Mouse (Mus musculus) Patski (cell line): ENCODE measurements around the gene Parp8. TPM values are rescaled to one million over a fixed set of nuclear protein-coding genes. Genes with fewer than 3 reads are reported as not detected.

Source experiments
- ATAC-seq: fragments of 100-300 bp; one replicate; pipeline ENCODE4 v1.8.0; 2021
- CTCF ChIA-PET: fragments of 350-600 bp; sonication (Branson Sonifier 250); formaldehyde crosslinking; loops from one replicate; lab custom pipeline; 2022; ENCODE audit warnings: inconsistent platforms; lab: Charles Lee
- POLR2A ChIA-PET: fragments of 350-600 bp; sonication (Branson Sonifier 250); formaldehyde crosslinking; loops from one replicate; lab custom pipeline; 2022; ENCODE audit warnings: antibody characterized with exemption, inconsistent platforms; lab: Charles Lee
- DNase-seq: peaks from one replicate; pipeline ENCODE4 v3.0.0-alpha.2; 2011; ENCODE audit warnings: low read depth, low spot score
- H3K27me3 ChIP-seq: fragments of 371-371 bp; one replicate; pipeline ENCODE4 v1.5.1; 2021
- CTCF ChIP-seq: fragments of 100-300 bp; IDR thresholded peaks from one replicate; pipeline ENCODE4 v1.5.1; 2021
- in situ Hi-C: fragments of 300-500 bp; cut with MboI; formaldehyde crosslinking; loops from 3 replicates; pipeline ENCODE4 v1.11.1; 2018; ENCODE audit warnings: low pct_unique_long_range_greater_than_20kb, mixed read lengths
- polyA plus RNA-seq: library from polyadenylated mRNA; unstranded; gene quantifications from one replicate; pipeline ENCODE4 v1.2.3, GENCODE M21; 2021

Parp8 gene
- polyA plus RNA-seq, 1 experiment from 2014 or later = 42.8 TPM

GRCm38 (mm10) chr13:117023346-117024050, 1.8 kb downstream of the Parp8 start:
- H3K27me3 ChIP-seq = no peaks in the 10 kb centered on the region
- ChIA-PET CTCF (interaction anchor here (0.6 to 2.0 kb wide), 6 partner anchors 65 to 144 kb away, joined by 3 to 11 read pairs (median 4); no protein-coding TSS in a partner anchor), POLR2A (interaction anchor here (0.6 to 5.0 kb wide), 2 partner anchors 82 to 1015 kb away, joined by 3 to 22 read pairs; no protein-coding TSS in a partner anchor)
- in situ Hi-C loops = loop anchor here (5.0 kb wide), 1 partner anchor 76 kb away; no protein-coding TSS in a partner anchor
- no peak for ATAC-seq
- DNase-seq = no peak
- TF ChIP-seq CTCF = no peak

- in situ Hi-C loops = loop anchor here (5.0 kb wide), 1 partner anchor 73 kb away; no protein-coding TSS in a partner anchor
- DNase-seq = no peak
- POLR2A ChIA-PET = no interaction called here
- CTCF ChIA-PET = interaction anchor here (1.2 kb wide), 1 partner anchor 84 kb away, joined by 4 read pairs; no protein-coding TSS in a partner anchor
- no peaks in the 10 kb centered on the region for H3K27me3 ChIP-seq
- ATAC-seq = no peak
- TF ChIP-seq CTCF = no peak
These were observed 4.7 kb downstream of the Parp8 start for GRCm38 (mm10) chr13:117020631-117021030.

DNA sequence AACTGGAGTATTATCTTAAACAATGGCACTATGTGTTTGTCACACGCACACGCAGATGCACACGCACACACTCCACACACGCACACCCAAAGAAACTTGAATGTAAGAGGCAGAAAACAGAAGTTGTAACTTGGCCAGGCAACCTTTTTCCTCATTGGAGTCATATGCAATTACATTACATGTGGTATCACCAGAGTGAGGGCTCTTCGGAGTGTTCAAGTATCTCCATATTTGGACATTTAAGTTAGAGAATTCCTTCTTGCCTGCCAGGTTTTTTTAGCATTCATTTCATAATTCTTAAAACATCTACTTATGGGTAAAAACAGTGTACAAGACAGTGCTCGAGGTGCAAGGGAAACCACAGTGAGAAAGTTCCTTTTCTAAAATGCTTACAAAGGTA, 6.7 kb downstream of the Parp8 start:
- DNase-seq (no peak), ATAC-seq (no peak)
- POLR2A ChIA-PET = no interaction called here
- in situ Hi-C loops = no loop called here
- H3K27me3 ChIP-seq = no peaks in the 10 kb centered on the region
- no peak for TF ChIP-seq CTCF
- CTCF ChIA-PET = no interaction called here

DNA sequence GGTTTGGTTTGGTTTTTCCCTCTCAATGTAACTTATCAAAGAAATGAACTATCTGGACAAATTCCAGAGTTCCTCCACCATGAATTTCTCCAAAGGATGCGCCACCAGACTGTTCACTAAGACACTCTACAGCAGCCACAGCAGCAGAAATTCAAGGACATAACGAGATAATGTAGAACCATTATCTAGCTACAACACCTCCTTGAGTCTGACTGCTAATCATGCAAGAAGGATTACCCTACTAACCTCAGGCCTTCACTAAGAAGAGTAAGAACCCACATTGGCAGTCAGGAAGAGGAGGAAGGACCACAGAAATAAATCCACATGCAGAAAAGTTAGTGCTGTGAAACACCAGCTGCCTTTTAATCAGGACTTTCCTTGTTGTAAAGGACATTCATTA, 11.8 kb downstream of the Parp8 start:
- no peak for DNase-seq
- in situ Hi-C loops = no loop called here
- POLR2A ChIA-PET = interaction anchor here (0.6 kb wide), 1 partner anchor 72 kb away, joined by 4 read pairs; no protein-coding TSS in a partner anchor
- no peak for ATAC-seq
- no peaks in the 10 kb centered on the region for H3K27me3 ChIP-seq
- CTCF ChIA-PET = no interaction called here
- TF ChIP-seq CTCF = no peak

DNA sequence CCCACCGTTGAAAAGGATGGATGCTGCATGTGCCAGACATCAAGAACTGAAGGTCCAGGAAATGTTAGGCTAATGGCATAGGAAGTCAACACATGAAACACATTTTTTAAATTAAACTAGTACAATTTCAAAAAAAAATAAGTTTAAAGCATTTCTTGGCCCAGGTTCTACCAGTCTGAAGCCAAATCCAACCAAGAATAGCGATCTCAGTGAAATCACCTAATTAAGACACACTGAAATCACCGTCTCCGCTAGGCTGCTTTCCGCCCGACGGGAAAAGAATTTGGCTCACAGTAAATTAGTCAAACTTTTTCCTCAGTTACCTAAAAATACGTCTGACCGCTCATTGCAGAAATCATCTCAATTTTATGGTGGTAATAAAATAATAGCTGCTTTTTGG, 13.3 kb downstream of the Parp8 start:
- in situ Hi-C loops = no loop called here
- DNase-seq (no peak), ATAC-seq (no peak)
- no peaks in the 10 kb centered on the region for H3K27me3 ChIP-seq
- no peak for TF ChIP-seq CTCF
- CTCF ChIA-PET = no interaction called here
- POLR2A ChIA-PET = no interaction called here

DNA sequence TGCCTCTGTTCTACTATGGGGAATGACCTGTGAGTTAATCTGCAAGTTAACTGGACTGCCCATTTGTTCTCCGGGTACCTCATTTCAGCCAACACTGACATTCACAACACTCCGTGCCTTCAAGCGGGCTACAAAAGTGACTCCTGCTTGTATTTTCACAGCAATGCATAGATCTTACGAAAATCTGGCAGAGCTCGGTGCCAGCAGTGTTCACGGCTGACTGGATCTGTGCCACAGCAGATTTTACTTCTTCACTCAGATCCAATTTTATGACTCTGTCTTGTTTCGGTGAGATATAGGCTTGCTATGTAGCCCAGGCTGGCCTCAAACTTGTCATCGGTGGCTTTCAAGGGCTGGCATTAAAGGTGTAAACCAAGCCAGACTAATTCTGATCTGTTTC, 15.2 kb downstream of the Parp8 start:
- in situ Hi-C loops = no loop called here
- ChIA-PET CTCF (no interaction called here), POLR2A (no interaction called here)
- TF ChIP-seq CTCF = no peak
- no peaks in the 10 kb centered on the region for H3K27me3 ChIP-seq
- ATAC-seq = no peak
- no peak for DNase-seq

DNA sequence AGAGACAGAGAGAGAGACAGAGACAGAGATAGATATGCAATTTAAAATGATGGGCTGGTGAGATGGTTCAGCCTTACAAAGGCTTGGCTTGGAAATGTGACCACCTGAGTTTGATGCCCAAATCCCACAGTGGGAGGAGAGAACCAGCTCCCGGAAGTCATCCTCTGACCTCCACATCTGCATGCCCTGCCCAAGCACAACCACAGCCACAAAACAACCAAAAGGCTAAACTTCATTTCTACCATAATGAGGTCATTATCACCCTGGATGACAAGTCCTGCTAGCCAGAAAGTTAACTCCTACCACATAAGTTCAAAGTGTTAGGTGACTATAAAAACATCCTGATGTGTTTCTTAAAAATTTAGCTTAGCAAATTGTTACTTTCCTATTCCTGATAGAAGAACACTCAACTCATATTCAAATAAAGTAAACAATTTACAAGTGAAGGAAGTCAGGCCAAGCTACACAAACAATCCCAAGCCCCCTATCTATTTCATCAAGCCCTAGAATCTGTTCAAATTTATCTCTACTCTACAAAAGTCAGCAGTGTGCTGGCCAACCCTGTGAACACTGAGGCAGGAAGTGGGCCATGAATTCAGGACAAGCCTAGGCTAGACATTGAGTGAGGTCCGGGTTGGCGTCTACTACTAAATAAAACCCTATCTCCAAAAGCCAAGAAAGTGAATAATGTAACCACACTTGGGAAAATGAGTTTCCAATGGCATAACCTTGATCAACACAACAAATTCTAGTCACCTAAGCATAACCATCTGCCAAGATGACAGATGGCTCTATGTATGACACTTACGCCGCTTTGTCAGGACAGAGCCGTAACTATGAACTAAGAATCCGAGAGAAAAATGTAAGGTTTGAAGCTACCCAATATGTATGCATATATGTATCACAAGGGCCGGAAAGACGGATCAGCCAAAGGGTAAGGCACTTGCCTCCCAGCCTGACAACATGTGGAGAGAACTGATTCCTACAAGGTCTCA, 17.0 kb downstream of the Parp8 start:
- DNase-seq (no peak), ATAC-seq (no peak)
- in situ Hi-C loops = no loop called here
- ChIA-PET POLR2A (no interaction called here), CTCF (interaction anchor here (0.6 to 1.1 kb wide), 2 partner anchors 19 to 67 kb away, joined by 3 read pairs; no protein-coding TSS in a partner anchor)
- H3K27me3 ChIP-seq = no peaks in the 10 kb centered on the region
- no peak for TF ChIP-seq CTCF

DNA sequence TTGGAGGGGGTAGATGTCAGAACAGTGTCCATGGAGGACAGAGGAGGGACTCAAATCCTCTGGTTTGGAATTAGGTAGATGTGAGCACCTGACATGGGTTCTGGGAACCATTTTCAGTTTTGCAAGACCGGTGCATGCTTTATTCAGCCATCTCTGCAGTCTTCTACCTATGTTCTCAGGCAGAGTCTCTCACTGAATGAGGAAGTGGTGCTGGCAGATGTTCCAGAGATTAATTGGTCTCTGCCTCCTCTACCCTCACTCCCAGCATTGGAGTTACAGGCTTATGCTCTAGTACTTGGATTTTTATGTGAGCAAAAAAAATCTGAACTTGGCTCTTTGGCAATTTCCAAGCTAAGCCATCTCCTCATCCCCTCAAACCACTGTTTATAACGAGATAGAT, 17.8 kb downstream of the Parp8 start:
- DNase-seq = no peak
- in situ Hi-C loops = no loop called here
- ChIA-PET CTCF (interaction anchor here (1.1 kb wide), 1 partner anchor 18 kb away, joined by 3 read pairs; no protein-coding TSS in a partner anchor), POLR2A (no interaction called here)
- no peaks in the 10 kb centered on the region for H3K27me3 ChIP-seq
- ATAC-seq = no peak
- TF ChIP-seq CTCF = no peak

DNA sequence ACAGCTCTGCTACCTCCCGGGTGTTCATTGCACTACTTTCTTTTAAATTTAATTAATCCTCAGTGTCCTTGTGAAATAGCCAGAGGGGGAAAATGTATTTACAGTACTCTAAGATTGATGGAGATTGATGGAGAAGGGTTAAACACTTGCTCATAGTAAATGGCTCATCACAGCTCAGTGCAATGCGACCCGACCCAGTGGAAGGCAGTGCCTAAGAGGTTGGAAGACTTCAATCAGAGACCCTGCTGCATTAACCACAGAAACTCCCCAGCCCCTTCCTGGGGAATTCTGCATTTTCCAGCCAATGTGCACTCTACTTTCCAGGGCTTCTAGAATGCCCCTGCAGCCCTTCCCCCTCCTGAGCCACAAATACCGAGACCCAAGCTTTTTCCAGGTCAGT, 18.7 kb downstream of the Parp8 start:
- CTCF ChIA-PET = no interaction called here
- no peak for TF ChIP-seq CTCF
- H3K27me3 ChIP-seq = no peaks in the 10 kb centered on the region
- ATAC-seq (no peak), DNase-seq (no peak)
- in situ Hi-C loops = no loop called here
- POLR2A ChIA-PET = no interaction called here

- DNase-seq (no peak), ATAC-seq (no peak)
- ChIA-PET CTCF (interaction anchor here (0.8 to 1.6 kb wide), 2 partner anchors 11 to 29 kb away, joined by 3 to 4 read pairs; no protein-coding TSS in a partner anchor), POLR2A (interaction anchor here (0.6 to 1.1 kb wide), 2 partner anchors 24 to 29 kb away, joined by 4 to 6 read pairs; no protein-coding TSS in a partner anchor)
- in situ Hi-C loops = no loop called here
- no peaks in the 10 kb centered on the region for H3K27me3 ChIP-seq
- no peak for TF ChIP-seq CTCF
These were observed 24.8 kb downstream of the Parp8 start for GRCm38 (mm10) chr13:117000493-117000892.
